Mouse (Mus musculus) right cerebral cortex, postnatal 36 days (tissue): Measurements from ENCODE around the gene Zcchc9.
"Not testable (repeated sequence)": the region's sequence is repeated elsewhere in the genome, so short reads cannot be mapped to it uniquely, and the experiment has no call there.

Source experiments
- DNase-seq, 2 experiments: peaks; one replicate each; pipeline ENCODE4 v3.0.0; 2022; ENCODE audit warnings: low spot score in 2 of 2, mixed read lengths in 1 of 2

Zcchc9 gene

DNA sequence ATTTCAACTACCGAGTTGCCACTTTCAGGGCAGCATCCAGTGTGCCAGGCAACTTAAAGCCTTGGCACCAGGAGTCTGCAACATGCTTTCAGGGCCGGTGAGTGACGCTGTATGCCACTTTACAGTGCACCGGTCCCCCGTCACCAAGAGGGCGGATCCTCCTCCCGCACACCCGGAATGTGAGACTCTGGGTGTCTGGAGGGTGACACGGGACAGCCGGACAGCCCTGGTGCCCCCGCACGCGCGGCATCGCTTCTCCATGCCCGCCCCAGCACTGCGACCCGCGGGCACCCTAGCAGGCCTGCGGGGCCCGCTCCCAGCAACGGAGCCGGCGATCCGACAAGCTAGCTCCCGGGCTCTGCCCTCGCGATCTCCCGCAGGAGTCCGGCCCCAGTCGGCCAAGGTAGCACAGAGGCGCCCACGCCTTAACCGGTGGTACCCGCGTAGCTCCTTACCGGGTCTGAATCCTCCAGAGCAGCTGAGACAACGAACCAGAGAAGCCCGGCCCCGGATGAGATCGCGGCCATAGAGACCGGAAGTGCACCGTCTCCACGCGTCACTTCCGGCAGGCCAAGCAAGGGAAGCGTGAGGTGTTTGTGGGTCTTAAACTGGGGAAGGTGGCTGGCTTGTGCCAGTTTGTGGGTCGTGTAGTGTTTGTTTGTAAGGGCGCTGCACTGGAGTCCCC is at the start of gene Zcchc9:
Gene Zcchc9, minus strand, starts transcription at position 551 of the 685 bp plus-strand sequence.
- DNase-seq: peak; percentile 89 to 90

DNA sequence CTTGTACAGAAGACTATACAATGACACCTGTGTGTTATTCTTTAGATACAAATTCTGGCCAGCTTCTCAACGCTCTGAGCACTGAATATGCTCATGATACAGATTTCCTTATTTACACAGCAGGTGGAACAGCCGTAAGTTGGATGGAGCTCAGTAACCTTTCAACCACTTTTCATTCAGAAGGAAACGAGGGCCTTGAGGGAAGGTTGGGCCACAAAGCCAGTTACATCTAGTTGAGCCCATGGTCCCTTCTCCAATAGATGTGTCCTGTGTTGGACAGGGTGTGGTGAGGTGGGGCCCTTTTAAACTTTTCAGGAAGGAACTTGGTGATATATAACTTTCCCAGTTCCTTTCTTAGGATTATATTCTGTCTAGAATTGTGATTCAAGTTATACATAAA is 46.9 kb upstream of the Zcchc9 start:
- no peak for DNase-seq

DNA sequence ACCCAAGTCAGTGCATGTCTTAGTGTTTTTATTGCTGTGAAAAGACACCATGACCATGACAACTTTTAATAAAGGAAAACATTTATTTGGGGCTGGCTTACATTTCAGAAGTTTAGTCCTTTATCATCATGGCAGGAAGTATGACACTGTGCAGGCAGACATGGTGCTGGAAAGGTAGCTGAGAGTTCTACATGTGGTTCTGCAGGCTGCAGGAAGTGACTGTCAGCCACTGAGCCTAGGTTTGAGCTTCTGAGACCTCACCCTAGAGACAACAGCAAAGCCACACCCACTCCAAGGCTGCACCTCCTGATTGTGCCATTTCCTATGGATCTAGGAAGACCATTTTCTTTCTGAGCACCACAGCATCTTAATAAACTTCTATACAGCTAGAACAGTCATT is 20.4 kb upstream of the Zcchc9 start:
- DNase-seq: no peak

- no peak for DNase-seq
These were observed 18.6 kb upstream of the Zcchc9 start for GRCm38 (mm10) chr13:91826066-91826465.

DNA sequence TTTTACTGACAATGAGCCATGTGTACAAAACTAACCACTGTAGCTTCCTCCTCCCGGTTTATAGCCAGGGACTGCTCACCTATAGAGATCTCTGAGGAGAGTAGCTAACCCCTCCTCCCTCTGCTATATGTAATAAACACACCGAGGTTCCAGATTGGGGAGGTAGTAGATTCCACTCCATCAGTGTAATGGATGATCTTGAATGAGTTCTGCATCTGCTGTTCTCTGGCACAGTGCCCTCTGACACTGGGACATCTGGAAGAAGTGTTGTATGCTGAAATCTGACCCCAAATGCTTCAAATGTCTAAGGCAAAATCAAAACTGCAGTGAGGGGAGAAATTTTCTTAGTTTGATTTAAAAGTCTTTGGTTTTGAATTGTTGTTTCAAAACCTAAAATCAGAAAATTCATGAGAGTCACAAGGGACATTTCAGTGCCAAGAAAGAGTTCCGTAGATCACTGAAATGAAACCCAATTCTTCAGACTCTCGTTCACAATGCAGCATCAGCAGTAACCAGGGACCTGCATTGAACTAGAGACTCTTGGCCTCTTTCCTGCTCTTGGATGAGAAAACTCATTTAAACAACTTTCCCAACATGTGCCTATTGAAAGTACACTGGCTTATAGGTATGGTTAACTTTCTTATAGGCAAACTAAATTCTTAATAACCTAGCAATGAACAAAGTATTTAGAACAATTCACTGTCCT is 17.5 kb upstream of the Zcchc9 start:
- DNase-seq: no peak

DNA sequence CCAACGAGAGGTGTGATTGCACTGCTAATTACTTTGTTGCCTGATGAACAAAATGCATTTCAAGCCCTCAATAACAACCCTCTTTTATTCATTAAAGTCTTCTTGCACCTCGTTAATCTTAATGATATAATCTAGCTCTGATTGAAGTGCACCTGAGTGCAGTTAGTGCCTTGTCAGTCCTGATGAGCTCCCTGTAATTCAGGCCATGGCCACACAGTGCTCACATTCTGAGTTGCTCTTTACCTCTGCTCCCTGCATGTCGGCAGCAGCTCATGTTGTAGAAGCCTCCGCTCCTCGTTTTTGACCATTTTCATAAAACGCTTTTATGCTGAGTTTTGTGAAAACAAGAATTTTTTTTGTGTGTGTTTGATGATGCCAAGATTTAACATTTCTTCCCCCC is 16.2 kb upstream of the Zcchc9 start:
- no peak for DNase-seq

DNA sequence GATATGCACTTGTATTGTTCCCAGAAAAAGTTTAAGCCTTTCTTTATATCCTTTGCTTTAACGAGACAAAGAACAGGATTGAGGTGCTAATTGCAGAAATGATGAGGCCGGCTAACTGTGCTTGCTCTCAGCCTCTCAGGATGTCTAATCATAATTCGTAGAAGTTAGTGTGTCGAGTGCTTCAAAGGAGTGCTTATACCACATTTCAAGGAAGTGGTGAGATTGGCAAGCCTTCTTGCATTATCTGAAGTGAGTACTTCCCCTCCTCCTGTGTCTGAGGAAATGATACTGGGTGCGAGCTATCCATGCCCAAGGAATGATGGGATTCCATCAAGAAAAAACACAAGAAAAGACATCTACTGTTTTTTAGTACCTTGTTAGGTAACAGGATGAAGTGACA is 7.2 kb upstream of the Zcchc9 start:
- DNase-seq: no peak

GRCm38 (mm10) chr13:91809476-91809875 is 2.0 kb upstream of the Zcchc9 start:
- no peak for DNase-seq

DNA sequence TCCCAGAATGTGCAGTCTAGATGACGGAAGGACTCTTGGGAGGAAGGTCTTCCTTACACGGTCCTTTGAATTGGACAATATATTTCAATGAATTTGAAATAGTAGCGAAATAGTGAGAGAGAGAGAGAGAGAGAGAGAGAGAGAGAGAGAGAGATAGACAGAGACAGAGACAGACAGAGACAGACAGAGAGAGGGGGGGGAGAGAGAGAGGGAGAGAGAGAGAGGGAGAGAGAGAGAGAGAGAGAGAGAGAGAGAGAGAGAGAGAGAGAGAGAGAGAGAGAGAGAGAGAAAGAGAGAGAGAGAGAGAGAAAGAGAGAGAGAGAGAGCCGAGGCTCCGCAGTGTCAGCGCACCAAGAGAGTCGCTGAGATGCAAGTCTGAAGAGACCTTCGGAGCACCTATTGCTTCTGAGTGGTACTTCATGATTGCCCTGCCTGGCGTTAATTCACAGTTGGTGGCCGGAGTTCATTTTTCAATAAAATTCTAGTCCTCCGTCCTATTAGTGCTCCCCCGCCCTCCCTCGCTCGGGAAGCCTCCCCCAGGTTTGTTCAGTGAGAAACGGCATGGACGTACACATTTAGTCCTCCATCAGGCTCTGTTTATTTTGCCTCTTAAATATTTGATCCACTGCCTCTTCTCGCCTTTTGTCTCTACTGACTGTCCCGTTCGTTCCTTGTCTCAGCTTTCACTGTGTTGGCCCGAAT is 520 bp upstream of the Zcchc9 start:
- DNase-seq: no peak

DNA sequence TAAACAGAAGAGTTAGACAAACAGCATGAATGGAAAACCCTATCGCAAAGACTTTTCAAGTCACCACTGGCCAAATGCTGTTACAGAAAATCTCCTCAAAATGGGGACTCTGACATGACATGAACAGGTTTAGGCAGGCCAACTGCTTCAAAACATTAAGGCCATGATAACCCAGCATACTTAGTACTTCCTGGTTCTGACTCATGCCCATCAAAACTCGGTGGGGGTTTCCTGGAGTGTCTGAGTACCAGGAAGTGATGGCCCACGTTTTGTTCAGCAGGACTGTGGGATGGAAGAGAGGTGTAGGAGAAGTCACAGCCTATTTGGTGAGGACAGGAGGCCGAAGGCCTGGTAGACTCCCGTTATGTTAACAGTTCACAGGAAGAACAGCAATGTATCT is 5.8 kb downstream of the Zcchc9 start:
- no peak for DNase-seq

GRCm38 (mm10) chr13:91797442-91797841 is 10.1 kb downstream of the Zcchc9 start:
- DNase-seq: no peak

DNA sequence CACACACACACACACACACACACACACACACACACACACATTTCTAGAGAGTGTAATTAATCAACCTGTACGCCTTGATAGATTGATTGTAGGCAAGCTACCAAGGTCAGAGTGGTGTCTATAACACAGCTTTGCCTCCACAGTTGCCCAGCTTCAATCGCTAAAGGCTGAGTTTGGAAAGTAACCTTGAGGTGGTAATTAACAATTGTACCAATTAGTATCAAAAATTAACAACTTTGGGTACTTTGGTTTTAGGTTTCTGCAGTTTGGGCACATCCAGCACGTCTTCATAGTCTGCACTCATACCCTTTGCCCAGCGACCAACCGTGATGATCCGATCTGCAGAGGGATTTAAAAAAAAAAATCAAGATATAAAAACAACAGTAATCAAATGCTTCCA is 10.6 kb downstream of the Zcchc9 start:
- no peak for DNase-seq

- DNase-seq: no peak
These were observed 11.5 kb downstream of the Zcchc9 start for GRCm38 (mm10) chr13:91796003-91796402.

GRCm38 (mm10) chr13:91795593-91795992 is 11.9 kb downstream of the Zcchc9 start:
- no peak for DNase-seq

DNA sequence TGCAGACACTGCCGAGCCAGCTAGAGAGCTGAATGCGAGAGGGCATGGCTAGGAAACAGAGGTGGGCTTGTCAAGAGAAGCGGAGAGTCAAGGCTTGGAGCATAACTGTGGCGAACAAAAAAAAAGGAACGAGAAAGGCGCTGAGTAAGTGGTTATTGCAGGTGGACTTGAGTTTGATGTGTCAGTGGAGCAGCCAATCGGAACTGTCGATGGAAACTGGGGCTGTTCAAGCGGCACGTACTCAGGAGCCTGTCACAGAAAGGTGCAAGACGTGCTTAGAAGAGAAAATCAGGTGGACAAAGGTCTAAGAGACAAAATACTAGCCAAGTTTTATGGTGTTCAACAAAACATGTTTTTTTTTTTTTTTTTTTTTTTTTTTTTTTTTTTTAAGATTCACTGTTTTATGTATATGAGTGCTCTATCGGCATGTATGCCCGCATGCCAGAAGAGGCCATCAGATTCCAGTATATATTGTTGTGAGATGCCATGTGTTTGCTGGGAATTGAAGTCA is 12.5 kb downstream of the Zcchc9 start:
- no peak for DNase-seq

GRCm38 (mm10) chr13:91792035-91792434 is 15.5 kb downstream of the Zcchc9 start:
- DNase-seq: no peak

- DNase-seq: no peak
These were observed 27.6 kb downstream of the Zcchc9 start for GRCm38 (mm10) chr13:91779892-91780291.

- DNase-seq: no peak
These were observed 29.4 kb downstream of the Zcchc9 start for GRCm38 (mm10) chr13:91778092-91778491.

DNA sequence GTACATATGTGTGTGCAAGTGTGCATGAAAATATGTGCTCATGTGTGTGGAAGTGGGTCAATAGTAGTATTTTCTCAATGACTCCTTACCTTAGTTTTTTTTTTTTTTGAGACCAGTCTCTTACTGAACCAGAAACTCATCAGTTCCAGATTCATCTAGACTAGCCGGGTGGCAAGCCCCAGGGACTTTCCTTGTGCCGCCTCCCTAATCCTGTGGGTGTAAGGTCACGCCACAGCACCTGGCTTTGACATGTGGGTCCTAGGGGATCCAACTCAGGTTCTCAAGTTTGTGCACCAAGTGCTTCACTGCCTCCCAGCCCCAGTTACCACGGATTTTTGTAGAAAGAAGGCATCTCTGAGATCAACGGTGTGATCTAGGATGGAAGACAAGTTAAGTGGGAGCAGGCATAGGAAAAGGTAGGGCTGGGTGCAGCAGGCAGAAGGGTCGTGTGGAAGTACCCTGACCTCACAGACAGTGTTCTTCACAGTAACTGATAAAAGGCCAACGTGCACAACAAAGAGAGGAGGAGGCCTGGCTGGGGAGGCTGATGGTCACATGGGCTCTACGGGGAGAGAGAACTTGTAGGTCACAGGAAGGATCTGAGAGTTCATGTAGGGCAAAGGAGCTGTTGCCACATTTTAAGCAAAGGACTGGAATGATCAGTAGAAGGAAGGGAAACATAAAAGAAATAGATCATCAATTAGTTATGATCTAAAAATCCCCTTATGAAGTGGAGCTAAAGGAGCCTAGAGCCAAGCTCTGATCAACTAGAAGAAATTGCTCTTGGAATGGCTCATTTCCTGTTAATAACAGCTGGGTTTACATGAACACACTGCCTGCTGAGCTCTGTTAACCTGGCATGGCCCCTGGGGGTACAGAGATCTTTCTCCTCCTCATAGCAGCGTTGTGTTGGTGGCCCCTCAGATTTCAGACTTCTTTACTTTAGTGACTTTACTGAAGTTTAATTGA is 38.5 kb downstream of the Zcchc9 start:
- DNase-seq: no peak

GRCm38 (mm10) chr13:91765627-91766026 is 41.9 kb downstream of the Zcchc9 start:
- DNase-seq: no peak

DNA sequence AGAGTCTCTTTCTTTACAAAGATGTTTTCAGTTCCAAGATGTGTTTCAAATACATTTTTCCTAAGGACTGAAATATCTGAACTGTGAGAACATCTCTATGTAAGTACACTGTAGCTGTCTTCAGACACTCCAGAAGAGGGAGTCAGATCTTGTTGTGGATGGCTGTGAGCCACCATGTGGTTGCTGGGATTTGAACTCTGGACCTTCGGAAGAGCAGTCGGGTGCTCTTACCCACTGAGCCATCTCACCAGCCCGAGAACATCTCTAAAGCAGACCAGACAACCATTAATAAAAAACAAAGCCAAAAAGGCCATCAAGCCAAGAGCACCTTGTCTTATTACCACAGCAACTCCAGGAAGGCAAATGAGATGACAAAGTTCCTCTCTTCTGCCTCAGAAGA is 43.9 kb downstream of the Zcchc9 start:
- DNase-seq: not testable (repeated sequence)
